Mouse (Mus musculus): ENCODE results near the gene Gm30302.
"Not testable (repeated sequence)": the region's sequence is repeated elsewhere in the genome, so short reads cannot be mapped to it uniquely, and the experiment has no call there.

Gm30302 gene

DNA sequence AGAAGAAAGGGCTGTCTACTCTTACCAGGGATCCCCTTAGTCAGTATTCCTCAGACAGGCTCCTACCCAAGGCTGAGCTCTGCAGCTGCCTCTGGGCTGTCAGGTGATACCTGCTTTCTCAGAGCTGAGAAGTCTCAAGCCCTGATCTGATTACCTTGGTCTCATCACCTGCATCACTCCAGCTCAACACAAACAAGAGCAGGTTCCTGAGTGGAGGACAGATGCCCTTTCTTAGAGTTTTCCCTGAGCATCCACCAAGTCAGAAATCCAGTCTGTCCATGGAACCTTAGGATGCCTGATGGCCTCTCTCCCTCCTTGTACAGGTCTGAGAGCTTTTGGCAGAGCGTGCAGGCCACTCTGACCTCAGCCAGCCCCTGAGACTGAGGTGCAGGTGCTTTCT, at the start of gene Gm30302:
Gene Gm30302, minus strand, starts transcription at position 101 of the 400 bp plus-strand sequence.
- no peak for DNase-seq

DNA sequence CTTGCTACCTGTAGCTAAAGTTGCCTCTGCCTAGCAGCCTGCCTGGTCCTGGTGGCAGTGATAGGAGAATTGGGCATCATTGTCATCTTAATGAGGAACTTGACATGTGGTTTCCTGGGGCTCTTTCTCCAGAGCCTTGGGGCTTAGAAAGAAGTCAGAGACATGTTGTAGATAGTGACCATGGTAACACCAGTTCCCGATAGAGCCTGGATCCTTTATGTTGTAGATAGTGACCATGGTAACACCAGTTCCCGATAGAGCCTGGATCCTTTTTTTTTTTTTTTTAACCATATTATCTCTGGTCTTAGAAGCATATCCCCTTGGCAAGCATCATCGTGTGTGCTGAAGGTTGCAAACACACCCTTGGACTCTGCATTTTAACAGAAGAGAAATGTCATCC, 48.0 kb upstream of the Gm30302 start:
- DNase-seq, result no peak

DNA sequence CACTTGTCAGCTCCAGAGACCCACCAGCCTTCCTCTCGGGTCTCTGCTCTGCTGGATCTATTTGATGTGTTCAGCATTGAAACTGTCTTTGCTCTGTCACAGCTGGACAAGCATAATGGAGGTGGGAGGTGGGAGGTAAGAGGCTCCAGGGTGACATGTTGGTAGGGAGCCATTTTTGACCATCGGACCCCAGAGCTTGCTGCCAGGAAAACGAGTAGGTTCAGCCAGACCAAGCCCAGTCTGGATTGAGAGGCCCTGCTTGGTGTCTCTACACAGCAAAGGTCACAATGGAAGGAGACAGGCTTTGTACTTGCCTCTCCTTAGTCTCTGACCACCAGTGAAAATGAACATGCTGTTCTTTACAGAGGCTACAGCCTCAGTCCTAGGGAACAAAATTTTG, 47.3 kb upstream of the Gm30302 start:
- no peak for DNase-seq

DNA sequence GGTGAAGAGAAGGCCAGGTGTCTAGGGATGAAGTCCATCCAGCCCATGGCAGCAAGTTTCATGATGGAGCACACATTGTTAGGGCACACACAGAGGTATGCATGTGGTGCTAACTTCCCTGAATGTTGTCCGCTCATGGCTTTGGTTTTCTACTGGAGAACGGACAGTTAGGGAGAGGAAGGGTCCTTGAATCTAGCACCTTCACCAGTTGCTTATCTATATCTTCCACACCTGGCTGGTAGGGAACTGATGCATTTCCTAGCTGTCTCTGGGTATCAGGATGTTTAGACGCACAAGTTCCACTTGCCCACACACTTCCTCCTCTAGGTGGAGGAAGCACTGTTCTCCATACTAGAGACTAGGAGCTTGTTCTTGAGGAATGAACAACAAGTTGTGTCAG, 46.9 kb upstream of the Gm30302 start:
- DNase-seq, result no peak

DNA sequence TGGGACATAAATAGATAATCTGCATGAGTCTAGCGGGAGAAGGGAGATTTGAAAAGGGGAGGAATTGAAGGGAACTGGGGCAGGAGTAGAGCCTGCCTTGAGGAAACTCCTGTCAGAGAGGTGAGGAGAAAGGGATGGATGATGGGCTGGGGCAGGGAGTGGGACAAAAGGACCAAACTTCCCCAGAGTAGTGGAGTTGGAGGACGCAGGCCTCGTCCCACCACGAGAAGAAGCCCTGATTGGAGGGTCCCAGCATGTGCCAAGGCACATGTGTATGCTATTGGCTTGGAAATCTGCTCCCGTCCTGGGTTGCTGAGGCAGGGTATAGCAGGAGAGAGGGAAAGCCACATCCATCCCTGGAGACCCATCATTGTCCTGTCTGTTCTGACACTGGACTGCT, 45.3 kb upstream of the Gm30302 start:
- no peak for DNase-seq

DNA sequence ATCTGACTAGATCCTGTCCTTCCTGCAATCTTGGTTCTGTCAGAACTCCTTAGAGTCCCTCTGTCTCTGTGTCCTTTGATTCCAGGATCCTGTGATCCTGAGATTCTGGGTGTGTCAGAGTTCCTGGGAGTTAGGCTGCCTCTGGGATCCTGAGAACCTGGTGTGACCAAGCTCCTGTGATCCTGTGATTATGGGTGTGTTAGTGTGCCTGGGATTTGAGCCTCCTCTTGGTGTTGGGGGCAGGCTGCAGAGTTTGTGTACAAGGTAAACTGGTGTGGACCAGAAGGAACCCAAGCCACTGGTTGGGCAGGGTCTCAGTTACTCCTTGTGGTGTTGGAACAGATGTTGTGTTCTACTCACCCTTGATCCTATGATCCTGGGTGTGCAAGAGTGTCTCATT, 42.4 kb upstream of the Gm30302 start:
- no peak for DNase-seq

DNA sequence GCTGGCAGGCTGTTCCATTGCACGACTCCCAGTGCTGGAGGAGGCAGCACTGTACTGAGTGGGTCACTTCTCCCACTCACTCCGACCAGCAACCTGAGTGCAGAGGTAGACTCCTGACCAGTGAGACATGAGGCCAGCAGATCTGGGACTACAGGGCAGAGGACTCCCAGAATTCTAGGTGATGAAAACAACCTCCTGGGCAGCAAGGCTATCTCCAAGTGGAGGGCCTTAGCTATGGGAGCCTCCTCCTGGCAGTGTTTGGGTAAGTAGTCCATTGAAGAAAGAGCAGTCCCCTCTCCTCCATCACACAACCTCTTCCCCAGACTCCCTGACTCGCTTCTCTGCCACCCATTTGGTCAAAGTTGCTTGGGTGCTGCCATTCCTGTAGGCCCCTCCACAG, 31.6 kb upstream of the Gm30302 start:
- no peak for DNase-seq

DNA sequence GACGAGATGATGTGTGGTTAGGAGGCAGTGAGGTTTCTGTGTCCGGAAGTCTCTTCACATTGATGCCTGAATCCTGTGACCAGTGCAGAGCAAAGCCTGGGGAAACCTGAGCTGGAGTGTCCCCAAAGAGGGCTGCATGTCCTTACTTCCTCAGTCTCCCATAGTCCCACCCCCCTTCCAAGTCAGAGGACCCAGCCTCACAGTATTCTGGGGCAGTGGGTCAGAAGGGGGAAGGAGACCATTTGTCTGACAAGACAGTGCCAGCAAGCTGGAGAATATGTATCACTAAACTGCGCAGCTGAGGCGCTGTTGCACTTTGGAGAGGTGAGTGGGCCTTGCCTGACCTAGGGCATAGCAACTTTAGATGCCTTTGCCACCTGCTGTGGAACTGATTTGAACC, 26.5 kb upstream of the Gm30302 start:
- no peak for DNase-seq

DNA sequence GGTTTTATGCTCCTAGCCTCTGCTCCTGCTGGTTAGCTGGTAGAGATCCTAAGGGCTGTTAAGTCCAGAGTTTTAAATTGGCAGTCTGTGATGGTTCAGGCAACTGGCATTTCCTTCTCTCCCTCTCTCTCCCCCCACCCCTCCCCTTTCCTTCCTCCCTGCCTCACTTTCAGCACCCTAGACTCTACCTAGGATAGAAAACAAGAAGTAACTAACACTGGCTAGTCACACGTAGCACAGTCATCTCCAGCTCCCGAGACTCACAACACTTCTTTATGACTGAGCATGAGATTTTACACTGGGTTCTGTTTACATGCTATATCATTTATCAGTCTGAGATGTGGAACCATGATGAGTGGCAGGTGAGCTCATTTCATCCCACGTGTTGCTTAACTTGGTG, 16.2 kb upstream of the Gm30302 start:
- no peak for DNase-seq

DNA sequence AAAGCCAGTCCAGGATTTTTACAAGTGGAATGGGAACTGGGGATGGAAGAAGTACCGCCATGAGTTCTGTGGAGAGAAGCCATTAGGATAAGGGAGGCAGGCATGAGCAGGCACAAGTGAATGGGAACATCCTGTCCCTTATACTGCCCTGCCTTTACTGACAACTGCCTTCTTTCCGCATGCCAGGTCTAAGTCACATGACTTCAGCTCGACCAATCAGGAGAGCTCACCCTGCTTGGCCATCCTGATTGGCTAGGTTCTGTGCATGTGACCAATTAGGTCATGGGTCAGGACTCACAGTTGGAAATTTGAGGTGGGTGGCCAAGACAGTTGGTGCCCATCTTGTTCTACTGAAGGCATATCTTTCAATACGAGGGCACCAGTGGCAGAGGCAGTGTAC, 15.6 kb upstream of the Gm30302 start:
- DNase-seq, result no peak

DNA sequence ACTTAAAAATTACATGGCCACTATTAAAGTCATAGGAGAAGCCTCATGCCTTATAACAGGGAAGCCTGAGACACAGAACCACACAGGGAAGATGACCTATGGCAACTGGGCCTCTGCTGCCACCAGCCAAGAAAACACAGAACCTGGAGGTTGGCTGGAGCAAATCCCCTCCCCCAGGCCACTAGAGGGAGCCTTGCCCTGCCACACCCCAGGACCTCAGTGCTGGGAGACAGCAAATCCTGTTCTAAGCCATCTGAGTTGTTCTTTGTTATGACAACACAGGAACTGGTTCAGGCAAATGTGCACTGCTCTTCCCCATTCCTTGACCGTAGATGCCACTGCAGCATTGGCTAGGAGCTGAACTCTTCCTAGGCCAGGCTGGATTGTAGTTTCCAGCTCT, 8.3 kb upstream of the Gm30302 start:
- no peak for DNase-seq

DNA sequence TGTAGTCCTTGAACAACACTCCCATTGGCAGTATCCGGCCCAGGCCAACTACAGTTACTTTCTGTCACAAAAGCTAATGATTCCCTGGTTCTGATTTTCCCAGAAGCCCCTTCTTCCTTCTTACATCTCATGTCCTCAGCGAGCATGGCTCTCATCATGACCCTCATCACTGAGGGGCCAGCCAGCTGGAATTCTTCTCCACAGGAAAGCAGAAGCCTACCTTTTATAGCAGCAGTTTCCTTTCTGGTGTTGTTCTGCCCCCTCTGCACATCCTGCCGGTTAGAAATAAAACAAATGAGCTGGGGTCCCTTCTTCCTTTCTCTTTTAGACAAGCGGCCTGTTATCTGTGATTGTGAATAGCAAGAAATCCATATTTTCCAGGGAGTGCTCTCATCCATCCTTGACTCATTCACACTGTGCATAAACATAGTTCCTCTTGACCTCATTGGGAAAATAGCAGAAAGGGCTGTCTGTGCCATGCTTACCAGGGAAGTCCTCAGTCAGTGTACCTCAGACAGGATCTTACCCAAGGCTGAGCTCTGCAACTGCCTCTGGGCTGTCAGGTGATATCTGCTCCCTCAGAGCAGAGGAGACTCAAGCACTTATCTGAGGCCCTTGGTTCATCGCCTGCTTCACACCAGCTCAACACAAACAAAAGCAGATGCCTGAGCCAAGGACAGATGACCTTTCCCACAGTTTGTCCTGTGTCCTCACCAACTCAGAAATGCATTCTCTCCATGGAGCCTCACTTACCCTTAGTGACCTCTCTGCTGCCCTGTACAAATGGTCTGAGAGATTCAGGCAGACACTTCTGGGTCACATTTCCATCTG, 10.0 kb downstream of the Gm30302 start:
- DNase-seq, result no peak

DNA sequence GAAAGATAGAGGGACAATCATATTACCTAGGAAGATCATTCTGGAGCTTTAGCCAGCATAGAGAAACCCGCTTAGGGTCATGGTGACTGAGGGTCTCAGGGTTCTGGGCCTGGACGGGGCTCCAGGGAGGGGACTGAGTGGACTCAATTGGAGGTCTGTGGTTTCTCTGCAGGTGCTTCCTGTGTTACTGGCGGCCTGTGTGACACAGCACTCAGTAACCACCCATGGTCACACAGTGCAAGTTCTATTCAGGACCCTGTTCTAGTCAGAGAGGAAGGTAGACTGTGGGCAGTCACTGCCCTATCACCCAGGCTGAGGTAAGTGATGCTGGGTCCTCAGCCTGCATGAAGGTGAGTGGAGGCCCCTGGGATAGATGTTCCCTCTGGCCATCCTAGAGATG, 14.9 kb downstream of the Gm30302 start:
- DNase-seq, result no peak

DNA sequence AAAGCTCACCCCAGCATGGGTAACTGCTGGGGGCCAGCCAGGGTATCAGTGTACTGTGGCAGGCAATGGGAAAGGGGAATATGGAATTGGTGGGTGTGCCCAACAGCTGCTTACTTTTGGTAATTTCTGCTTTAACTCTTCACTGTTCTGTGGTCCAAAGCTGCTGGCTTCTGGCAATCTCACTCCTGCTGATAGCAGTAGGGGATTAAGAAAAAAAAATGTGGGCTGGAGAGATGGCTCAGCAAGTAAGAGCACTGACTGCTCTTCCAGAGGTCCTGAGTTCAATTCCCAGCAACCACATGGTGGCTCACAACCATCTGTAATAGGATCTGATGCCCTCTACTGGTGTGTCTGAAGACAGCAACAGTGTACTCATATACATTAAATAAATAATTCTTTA, 27.3 kb downstream of the Gm30302 start:
- not testable (repeated sequence) for DNase-seq

DNA sequence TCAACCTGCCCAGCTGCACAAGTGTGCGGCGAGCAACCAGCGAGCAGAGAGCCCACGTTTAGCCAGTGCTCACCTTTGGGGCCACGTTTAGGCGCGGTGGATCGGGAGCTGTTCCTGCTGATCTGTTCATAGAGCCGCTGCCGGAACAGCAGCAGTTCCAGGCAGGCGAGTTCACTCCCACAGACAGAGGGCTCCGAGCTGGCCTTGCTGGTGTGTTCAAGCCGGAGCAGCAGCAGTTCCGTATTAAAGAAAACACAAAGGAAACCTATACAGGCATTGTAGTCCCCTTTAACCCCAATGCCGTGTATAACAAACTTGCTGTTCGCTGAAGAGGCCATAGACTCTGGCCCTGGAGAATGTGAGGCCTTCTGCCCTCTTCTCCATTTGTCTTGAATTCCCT, 29.7 kb downstream of the Gm30302 start:
- no peak for DNase-seq

DNA sequence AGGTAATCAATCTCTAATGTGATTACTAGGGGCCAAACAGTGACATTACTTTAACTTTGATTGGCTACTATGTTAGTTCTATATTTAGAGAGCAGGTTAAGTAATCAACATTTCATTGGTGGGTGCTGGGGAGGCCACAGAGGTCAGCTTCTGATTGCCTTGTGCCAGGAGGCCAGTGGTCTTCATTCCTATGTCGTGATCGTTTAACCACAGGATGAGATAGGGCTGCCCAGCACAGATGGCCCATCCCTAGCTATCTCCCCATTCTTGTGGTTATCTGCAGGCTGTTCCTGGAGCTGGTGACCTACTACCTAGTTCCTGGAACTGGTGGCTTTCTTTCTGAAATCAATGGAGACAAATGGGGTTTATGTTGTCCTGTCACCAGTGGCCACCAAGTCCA, 30.8 kb downstream of the Gm30302 start:
- no peak for DNase-seq

DNA sequence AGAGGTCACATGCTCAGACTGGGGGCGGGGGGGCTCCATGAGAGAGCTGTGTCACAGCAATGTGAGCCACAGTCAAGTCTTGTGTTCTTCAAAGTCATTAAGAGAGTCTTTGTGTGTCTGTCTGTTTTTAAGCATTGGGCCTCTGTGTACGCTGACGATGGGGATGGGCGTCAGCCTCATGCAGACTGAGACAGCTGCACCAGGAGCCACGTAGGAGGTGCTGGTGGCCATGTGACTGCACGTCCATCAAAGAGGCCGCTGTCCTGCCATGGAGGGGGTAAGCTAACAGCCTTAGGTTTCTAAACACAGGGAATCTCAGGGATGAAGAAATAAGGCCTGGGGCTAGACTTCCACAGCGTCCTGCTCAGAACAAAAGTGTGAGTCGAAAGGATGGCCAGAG, 32.5 kb downstream of the Gm30302 start:
- DNase-seq, result no peak

DNA sequence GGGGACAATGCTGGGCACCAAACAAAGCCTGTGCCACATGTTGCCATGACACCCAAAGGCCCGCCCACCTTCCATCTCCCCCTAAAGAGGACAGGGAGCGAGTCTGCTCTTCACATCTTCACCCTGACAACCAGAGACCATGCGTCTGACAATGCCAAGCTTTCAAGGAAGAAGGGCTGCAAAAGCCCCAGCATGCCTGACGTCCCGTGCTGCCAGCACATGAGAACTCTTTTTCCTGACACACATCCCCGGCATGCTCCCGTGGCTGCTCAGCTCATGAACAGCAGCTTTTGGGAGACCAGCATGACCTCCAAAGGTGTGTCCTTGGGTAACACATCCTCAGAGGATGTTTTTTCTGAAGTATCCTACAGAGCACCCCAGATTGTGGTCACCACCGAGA, 33.5 kb downstream of the Gm30302 start:
- no peak for DNase-seq

DNA sequence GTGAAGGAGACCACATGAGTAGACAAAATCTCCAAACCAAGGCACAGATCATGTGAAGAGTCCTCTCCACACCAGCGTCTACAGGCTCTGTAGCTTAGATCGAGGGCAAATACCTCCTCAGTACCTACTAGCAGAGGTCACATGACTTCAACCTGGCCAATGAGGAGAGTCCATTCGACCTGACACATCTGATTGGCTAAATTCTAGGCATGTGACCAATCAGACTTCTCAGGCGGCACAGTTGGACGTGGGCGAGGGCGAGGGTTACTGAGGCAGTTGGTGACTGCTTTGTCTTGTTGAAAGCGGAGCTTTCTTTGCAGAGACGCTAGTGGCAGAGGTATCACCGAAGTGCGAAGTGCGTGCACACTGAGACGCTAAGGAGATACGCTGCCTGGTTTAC, 36.6 kb downstream of the Gm30302 start:
- DNase-seq, result no peak

DNA sequence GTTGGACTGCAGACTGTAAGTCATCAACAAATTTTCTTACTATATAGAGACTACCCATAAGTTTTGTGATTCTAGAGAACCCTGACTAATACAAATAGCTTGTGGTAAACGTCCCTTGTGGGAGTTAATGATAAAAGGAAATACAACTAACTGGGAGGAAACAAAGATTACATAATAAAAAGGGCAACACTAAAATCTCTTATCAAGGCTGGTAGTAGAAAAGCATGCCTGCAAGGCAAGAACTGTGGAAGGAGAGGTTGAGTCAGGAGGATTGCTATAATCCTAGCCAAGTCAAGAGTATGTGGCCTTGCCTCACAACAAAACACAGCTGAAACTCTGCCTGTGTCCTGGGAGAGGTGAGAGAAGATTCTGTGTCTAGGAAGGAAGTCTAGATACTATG, 38.1 kb downstream of the Gm30302 start:
- no peak for DNase-seq

DNA sequence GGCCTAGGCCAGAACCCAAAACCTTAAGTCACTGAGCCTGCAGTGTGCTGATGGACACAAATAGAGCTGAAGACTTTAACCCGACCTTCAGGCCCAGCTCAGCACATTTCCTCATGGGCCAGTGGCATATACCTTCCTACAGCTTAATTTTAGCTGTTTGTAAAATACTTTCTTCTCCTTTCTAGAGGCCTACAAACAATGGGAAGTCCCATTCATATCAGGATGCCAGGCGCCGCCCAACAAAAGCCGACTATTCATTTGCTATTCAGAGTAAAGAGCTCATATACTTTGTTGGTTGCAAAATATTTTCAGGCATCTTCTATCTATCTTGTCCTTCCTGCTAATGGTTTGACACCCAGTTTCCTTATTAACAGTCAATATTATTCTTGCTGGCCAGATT, 40.8 kb downstream of the Gm30302 start:
- no peak for DNase-seq

DNA sequence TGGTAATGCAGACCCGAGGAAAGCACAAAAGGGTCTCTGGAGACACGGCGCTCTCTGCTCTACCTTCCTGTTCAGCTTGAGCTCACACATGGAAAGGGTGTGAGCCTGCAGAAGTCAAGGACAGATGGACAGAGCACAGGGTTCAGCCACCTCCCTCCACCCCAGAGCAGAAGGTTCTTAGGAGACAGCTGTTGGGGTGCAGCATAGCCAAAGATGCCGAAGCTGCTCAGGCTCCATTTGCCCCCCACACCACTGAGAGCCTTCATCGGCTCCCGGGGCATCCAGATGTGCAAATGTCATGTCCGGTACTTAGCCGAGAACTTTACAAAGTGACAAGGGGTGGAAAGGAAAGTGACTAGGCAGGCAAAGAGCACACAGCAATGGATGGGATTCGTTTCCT, 42.2 kb downstream of the Gm30302 start:
- no peak for DNase-seq

DNA sequence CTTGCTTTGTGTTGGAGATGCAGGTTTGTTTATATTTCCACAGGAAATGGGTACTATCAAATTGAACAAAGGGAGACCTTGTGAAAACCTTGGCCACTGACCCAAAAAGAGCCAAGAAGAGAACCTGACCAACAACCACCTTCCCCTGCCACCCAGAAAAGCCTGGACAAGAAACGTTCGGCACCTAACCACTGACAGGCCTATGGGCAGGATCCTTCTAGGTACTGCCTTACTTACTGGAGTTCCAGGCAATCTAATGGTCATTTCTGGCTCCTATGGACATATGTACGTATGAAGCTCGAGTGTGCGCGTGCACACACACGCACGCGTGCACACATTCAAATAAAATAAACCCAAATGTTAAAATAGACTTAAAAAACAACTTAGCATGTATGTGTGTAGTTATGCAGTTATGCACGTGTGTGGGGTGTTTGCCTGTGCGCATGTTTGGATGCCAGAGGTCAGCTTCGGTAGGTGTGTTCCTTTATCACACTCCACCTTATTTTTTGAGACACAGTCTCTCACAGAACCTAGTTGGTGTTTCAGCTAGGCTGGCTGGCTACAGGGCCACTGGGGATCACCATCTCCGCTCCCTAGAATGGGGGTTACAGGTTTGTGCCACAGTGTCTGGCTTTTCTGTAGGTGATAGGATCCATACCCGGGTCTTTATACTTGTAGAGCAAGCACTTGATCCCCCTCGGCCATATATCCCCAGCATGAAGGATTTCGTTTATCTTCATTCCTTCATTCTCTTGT, 57.3 kb downstream of the Gm30302 start:
- DNase-seq, result no peak

DNA sequence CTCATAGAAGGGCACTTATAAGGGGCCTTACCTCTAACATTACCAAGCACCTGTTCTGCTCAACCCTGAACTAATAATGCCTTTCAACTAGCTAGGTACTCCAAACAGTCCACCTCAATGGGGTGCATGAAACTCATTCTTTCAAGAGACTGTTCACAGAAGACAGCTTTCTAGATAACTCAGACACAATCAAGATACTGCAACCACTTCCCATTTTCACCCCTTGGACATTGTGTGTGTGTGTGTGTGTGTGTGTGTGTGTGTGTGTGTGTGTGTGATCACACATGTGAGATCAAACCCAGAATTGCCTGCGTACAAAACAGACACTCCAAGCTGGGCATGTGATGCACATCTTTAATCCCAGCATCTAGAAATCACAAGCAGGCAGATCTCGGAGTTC, 60.8 kb downstream of the Gm30302 start:
- DNase-seq, result no peak

DNA sequence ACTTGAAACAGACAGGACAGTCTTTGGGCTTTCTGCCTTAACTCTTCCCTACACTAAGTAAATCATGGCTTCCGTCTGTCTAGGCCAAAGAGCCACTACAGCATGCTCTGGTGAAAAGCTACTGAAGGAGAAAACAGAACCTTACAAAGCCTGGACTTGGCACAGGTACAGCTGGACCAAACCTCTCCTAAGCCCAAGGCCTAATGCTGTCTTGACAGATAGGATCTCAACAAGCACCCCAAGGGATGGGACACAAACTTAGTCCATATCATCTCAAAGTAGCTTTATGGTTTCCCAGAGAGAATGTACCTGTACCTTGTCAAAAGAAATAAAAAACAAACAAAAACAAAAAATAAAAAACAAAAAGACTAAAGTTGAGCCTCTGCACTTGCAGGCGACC, 62.4 kb downstream of the Gm30302 start:
- DNase-seq, result no peak

All from thymus, postnatal 36 days (tissue).